Mouse (Mus musculus): ENCODE results near the gene Sdc3. TPM values are rescaled to one million over a fixed set of nuclear protein-coding genes. Genes with fewer than 3 reads are reported as not detected.

Gene Sdc3
- total and polyA plus RNA-seq, 3 experiments = 0.14 to 0.30 TPM; not detected in 1

GRCm38 (mm10) chr4:130815860-130816259 is 23.5 kb downstream of the Sdc3 start:
- H3K4me3 ChIP-seq (replicated peaks in 1 of 3; ENCODE audit: low read depth in 2 of 3, low read length in 2 of 3, poor library complexity in 1 of 3) = no peak overlapping the region
- H3K4me1 ChIP-seq (ENCODE audit: control insufficient read depth in 1 of 2, insufficient read depth in 2 of 2) = no peaks in the 10 kb centered on the region
- no peaks in the 10 kb centered on the region for H3K9me3 ChIP-seq (replicated peaks; ENCODE audit: low read length)
- in situ Hi-C loops (cut with MboI; ENCODE audit: low pct_ligation_motif_present, low pct_unique_long_range_greater_than_20kb, low sequenced_read_pairs) (no loop called here), dilution Hi-C loops (cut with MboI; ENCODE audit: extremely low pct_ligation_motif_present, extremely low pct_unique_long_range_greater_than_20kb, low sequenced_read_pairs) (no loop called here)
- TF ChIP-seq UBTF (IDR thresholded peaks at IDR 0.05; ENCODE audit: low read depth, low read length) (no peak), RCOR1 (conservative IDR thresholded peaks at IDR 0.05; ENCODE audit: low read depth, low read length) (no peak), ZC3H11A (IDR thresholded peaks at IDR 0.05; ENCODE audit: low read depth, low read length) (no peak), NELFE (IDR thresholded peaks at IDR 0.05; ENCODE audit: low read depth, low read length) (no peak), TBP (conservative IDR thresholded peaks at IDR 0.05; ENCODE audit: low read depth, low read length) (no peak), ZMIZ1 (IDR thresholded peaks at IDR 0.05; ENCODE audit: low read depth, low read length) (no peak), POLR2A (IDR thresholded peaks at IDR 0.05; ENCODE audit: low read depth, low read length) (no peak), MXI1 (IDR thresholded peaks at IDR 0.05; ENCODE audit: low read depth, low read length) (no peak), JUND (conservative IDR thresholded peaks at IDR 0.05; ENCODE audit: low read depth, low read length) (no peak), HCFC1 (IDR thresholded peaks at IDR 0.05; ENCODE audit: low read depth, low read length) (no peak), PAX5 (IDR thresholded peaks at IDR 0.05; ENCODE audit: low read length) (no peak), E2F4 (IDR thresholded peaks at IDR 0.05; ENCODE audit: insufficient replicate concordance, low read depth, low read length) (no peak), USF1 (IDR thresholded peaks at IDR 0.05; ENCODE audit: low read depth, low read length) (no peak), MAFK (IDR thresholded peaks at IDR 0.05; ENCODE audit: insufficient replicate concordance, low read length) (no peak), SMC3 (IDR thresholded peaks at IDR 0.05; ENCODE audit: low read depth, low read length) (no peak)
- H3K36me3 ChIP-seq (replicated peaks in 1 of 2; ENCODE audit: control insufficient read depth in 1 of 2, insufficient read depth in 1 of 2, low read length in 1 of 2) = no peaks in the 10 kb centered on the region
- H3K27ac ChIP-seq (ENCODE audit: insufficient read depth, low read depth) = no peak overlapping the region
- no peaks in the 10 kb centered on the region for H3K79me2 ChIP-seq (replicated peaks; ENCODE audit: control insufficient read depth, extremely low read depth, insufficient read depth, poor library complexity, severe bottlenecking)
- no peak for DNase-seq (ENCODE audit: extremely low read depth)
- H3K4me2 ChIP-seq (ENCODE audit: insufficient read depth, low read depth, poor library complexity, severe bottlenecking) = no peak overlapping the region
- no peak overlapping the region for H3K9ac ChIP-seq (ENCODE audit: insufficient read depth, low read depth)
- H3K27me3 ChIP-seq (replicated peaks) = peaks cover 94% of the 10 kb centered on the region

- DNase-seq (ENCODE audit: extremely low read depth) = no peak
- Histone ChIP-seq H3K79me2 (replicated peaks; ENCODE audit: control insufficient read depth, extremely low read depth, insufficient read depth, poor library complexity, severe bottlenecking) (no peaks in the 10 kb centered on the region), H3K4me2 (ENCODE audit: insufficient read depth, low read depth, poor library complexity, severe bottlenecking) (no peak overlapping the region), H3K9ac (ENCODE audit: insufficient read depth, low read depth) (no peak overlapping the region), H3K27ac (ENCODE audit: insufficient read depth, low read depth) (no peak overlapping the region), H3K4me1 (ENCODE audit: control insufficient read depth in 1 of 2, insufficient read depth in 2 of 2) (peaks cover 4 to 7% of the 10 kb centered on the region in 2 experiments; a peak in 2 of 4 replicates), H3K36me3 (replicated peaks in 1 of 2; ENCODE audit: control insufficient read depth in 1 of 2, insufficient read depth in 1 of 2, low read length in 1 of 2) (no peaks in the 10 kb centered on the region), H3K9me3 (replicated peaks; ENCODE audit: low read length) (no peaks in the 10 kb centered on the region), H3K27me3 (replicated peaks) (peaks cover 78% of the 10 kb centered on the region), H3K4me3 (replicated peaks in 1 of 3; ENCODE audit: low read depth in 2 of 3, low read length in 2 of 3, poor library complexity in 1 of 3) (no peak overlapping the region)
- dilution Hi-C loops (cut with MboI; ENCODE audit: extremely low pct_ligation_motif_present, extremely low pct_unique_long_range_greater_than_20kb, low sequenced_read_pairs) = no loop called here
- TF ChIP-seq ZC3H11A (IDR thresholded peaks at IDR 0.05; ENCODE audit: low read depth, low read length) = no peak
- TF ChIP-seq MAX (IDR thresholded peaks at IDR 0.05; ENCODE audit: low read length) = no peak
- no peak for TF ChIP-seq UBTF (IDR thresholded peaks at IDR 0.05; ENCODE audit: low read depth, low read length)
- TF ChIP-seq POLR2A (IDR thresholded peaks at IDR 0.05; ENCODE audit: low read depth, low read length) = no peak
- in situ Hi-C loops (cut with MboI; ENCODE audit: low pct_ligation_motif_present, low pct_unique_long_range_greater_than_20kb, low sequenced_read_pairs) = no loop called here
These were observed 27.5 kb downstream of the Sdc3 start for GRCm38 (mm10) chr4:130819806-130820205.
